Mouse (Mus musculus): ENCODE data around the gene Nck2.

Nck2 gene

GRCm38 (mm10) chr1:43433853-43434252 is 10.5 kb upstream of the Nck2 start:
- DNase-seq (ENCODE audit: inconsistent ontology term), result no peak

GRCm38 (mm10) chr1:43436554-43436953 is 7.8 kb upstream of the Nck2 start:
- no peak for DNase-seq (ENCODE audit: inconsistent ontology term)

DNA sequence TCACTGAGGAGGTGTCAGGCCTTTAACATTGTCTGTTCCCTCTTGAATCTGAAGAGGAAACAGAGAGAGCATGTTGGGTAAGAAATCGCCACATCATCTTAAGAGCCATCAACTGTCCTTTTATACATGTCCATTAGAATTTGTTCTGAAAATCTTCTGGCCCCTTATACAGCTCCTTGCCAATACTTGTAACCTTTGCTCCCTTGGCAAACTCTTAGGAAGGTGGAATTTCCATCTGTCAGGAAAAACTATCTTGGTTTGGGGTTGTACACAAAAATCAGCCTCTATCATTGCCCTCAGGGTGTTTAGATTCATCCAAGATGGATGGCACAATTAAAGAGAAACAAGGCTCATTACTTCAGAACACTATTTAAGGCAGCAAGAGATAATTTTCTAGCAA is 5.1 kb upstream of the Nck2 start:
- DNase-seq (ENCODE audit: inconsistent ontology term), result no peak

- DNase-seq (ENCODE audit: inconsistent ontology term), result no peak
Observed at GRCm38 (mm10) chr1:43442568-43442967, 1.8 kb upstream of the Nck2 start.

GRCm38 (mm10) chr1:43445170-43446088 is 1.1 kb downstream of the Nck2 start:
- DNase-seq (ENCODE audit: inconsistent ontology term), result peak; percentile 91

DNA sequence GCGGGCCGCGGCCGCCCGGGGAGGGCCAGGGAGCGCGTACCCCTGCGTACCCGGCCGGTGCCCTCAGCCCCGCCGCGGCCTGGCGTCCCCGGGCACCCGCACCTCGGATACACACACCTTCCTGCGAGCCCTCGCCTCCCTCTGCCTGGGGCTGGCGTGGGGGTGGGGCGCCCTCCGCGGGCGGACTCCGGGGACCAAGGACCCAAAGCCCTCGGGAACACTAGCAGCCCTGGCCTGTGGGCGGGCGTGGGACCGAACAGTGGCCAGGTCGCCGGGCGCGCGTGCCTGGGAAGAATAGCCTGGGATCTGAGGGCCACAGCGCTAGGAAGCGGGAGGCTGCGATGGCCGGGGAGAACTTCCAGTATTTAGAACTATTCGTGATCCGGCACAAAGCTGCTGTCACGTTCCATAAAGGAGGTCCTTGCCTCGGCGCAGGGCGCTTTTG is 1.7 kb downstream of the Nck2 start:
- DNase-seq (ENCODE audit: inconsistent ontology term), result peak; percentile 78

DNA sequence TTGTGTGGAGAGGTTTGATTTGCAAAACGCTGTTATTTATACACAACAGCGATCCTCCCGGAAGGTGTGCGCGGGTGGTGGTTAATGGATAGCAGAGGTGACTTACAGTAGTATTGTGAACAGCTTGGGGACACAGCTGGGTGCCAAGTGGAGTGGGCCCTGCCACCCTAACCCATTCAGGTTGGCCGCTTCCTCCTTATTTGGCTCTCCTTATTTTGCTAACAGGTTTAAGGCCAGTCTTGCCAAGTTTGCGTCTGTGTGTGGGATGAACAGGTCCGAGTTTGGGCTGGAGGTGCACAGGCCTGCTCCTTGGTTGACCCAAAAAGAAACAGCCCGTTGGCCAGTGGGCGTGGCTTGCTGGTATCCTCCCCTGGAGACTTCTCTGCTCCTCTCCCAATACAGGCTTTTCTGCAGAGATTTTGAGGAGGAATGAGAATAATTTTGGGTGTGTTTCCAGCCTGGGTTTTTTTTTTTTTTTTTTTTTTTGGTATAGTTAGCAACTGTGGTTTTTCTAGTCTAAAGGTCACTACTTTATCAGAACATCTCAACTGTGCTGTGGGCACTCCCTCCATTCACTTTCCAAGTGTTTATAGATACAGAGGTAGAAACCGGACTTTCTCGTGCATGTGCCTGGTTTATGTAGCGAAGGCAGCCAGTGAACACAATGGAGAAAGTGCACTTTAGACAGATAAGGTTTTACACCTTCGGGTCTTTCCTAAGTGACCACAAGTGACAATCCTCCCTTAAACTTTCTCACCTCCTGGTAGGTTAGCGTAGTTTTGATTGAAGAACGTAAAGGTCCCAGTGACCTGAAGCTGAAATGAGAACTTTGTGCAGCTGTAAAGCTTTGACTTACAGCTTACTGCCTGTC is 2.6 kb downstream of the Nck2 start:
- DNase-seq (ENCODE audit: inconsistent ontology term), result peak; percentile 66

GRCm38 (mm10) chr1:43447602-43448287 is 3.4 kb downstream of the Nck2 start:
- peak; percentile 61 for DNase-seq (ENCODE audit: inconsistent ontology term)

DNA sequence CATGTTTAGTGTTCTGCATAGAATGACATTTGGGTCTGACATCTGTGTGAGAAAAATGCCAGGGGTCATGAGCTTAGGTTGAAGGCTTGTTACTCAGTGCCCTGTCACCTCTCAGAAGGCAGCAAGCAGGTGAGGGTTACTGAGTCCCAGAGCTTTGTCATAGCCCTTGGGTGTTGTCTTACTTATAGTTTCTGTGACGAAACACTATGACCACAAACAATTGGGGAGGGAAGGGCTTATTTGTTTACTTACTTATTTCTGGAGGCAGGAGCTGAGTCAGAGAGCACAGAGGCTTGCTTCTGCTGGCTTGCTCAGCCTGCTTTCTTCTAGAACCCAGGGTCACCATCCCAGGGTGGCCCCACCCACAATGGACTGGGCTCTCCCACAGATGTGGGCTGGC is 6.4 kb downstream of the Nck2 start:
- no peak for DNase-seq (ENCODE audit: inconsistent ontology term)

DNA sequence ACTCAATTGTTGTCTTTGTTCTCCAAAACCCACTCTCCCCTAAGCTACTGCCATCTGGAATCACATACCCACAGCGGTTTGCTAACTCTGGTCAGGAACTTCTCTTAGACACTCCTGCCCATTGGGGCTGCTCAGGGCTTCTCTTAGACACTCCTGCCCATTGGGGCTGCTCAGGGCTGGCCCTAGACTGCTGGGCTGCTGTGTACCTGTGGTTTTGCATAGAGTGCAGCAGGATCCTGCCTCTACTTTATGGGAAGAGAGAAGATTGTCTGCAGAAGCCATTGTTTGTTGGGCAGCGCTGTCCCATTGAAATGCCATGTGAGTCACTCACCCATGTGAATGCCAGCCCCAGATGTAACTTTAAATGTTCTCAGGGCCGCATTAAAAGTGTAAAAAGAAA is 9.3 kb downstream of the Nck2 start:
- DNase-seq (ENCODE audit: inconsistent ontology term), result no peak

DNA sequence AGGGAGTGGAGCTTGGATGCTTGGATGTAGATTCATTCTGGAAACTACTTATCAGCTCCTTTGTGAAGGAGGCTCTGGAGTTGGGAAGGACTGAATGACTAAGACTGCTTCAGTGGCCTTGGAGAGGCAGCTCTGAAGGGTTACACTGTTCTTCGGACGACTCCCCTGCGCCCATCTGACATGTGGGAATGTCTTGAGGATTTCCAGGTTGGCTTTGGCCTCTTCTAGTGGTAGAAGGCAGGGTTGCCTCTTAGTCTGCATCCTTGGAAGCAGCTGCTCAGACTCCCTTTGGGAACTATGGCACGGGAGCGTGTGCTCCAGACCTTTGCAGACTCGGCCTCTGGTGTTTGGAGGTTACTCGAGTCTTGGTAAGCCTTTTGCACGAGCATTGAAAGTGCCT is 10.4 kb downstream of the Nck2 start:
- no peak for DNase-seq (ENCODE audit: inconsistent ontology term)

- DNase-seq (ENCODE audit: inconsistent ontology term), result no peak
Observed at GRCm38 (mm10) chr1:43455196-43455595, 10.8 kb downstream of the Nck2 start.

- no peak for DNase-seq (ENCODE audit: inconsistent ontology term)
Observed at GRCm38 (mm10) chr1:43457012-43457766, 12.8 kb downstream of the Nck2 start.

DNA sequence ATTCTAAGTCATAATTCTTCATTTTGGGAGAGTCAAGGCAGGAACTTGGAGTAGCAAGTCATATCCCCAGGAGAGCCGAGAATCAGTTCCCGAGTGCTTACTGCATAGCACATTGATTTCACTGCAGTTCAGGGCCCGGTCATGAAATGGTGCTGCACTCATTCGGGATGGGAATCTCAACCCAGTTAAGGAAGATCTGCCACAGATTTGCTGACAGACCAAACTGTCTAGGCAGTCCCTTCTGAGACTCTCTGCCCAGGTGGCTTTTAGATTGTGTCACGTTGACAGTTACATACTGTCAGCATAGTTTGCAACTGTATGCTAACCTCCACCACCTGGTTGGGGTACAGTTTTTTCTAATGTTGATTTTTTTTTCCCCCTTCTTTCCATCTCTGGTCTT is 16.1 kb downstream of the Nck2 start:
- DNase-seq (ENCODE audit: inconsistent ontology term), result no peak

DNA sequence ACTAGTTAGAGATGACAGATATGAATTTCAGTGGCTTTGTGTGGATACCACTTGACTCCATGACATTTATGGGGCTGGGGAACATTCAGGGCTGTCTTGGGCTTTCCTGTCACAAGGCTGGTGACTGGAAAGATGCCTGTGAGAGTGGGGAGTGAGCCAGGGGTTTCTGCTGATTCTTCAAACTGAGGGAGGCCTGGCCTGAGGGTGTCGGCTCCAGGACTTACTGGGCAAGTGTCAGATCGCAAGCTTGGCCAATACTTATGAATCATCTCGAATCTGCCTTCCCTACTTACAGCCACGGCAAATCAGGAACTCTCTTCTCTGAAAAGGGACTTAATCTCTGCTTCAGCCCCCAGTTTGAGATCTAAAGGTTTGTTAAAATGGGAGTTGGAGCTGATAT is 18.3 kb downstream of the Nck2 start:
- DNase-seq (ENCODE audit: inconsistent ontology term), result peak; percentile 60

GRCm38 (mm10) chr1:43463941-43464682 is 19.7 kb downstream of the Nck2 start:
- no peak for DNase-seq (ENCODE audit: inconsistent ontology term)

DNA sequence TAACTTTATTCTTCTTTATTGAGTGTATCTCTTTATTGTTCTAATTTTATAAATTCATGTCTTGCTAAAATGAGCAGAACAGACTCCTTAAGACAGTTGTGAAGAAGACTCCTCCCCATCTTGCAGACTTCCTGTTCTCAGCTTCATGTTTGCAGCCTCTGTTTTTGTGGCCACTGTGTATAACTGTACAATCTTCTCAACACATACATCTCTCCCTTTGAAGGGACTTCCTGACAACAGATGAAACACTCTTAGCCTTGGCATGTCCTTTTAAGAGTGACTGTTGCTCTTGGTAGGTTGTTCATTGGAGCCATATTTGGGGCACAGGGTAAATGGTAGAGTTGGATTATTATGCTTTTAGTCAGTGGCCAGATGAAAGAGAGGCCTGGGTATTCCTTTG is 20.6 kb downstream of the Nck2 start:
- no peak for DNase-seq (ENCODE audit: inconsistent ontology term)

GRCm38 (mm10) chr1:43465957-43466624 is 21.7 kb downstream of the Nck2 start:
- DNase-seq (ENCODE audit: inconsistent ontology term), result no peak

- peak; percentile 58 for DNase-seq (ENCODE audit: inconsistent ontology term)
Observed at GRCm38 (mm10) chr1:43467656-43468055, 23.3 kb downstream of the Nck2 start.

- peak; percentile 49 for DNase-seq (ENCODE audit: inconsistent ontology term)
Observed at GRCm38 (mm10) chr1:43468207-43468606, 23.8 kb downstream of the Nck2 start.
